Mouse (Mus musculus) hindbrain, embryonic 15.5 days (tissue): Measurements from ENCODE around the gene Ace. TPM values are rescaled to one million over a fixed set of nuclear protein-coding genes. Genes with fewer than 3 reads are reported as not detected.
A peak's percentile ranks its signal among the peaks of the same experiment; 100 is the strongest.

ENCODE experiments used
- ATAC-seq: fragments of 200-750 bp; cut with Nextera tagmentation; 2 replicates; pipeline ENCODE4 v1.8.0; 2017; ENCODE audit warnings: low read depth, moderate number of reproducible peaks, moderate TSS enrichment; ENCODE audit not compliant: low FRiP score
- H3K27ac ChIP-seq: fragments of 300-500 bp; sonication (generic); replicated peaks from 2 replicates; pipeline ENCODE4 v1.5.1; 2015; ENCODE audit warnings: mild to moderate bottlenecking, inconsistent platforms
- H3K27me3 ChIP-seq: fragments of 300-500 bp; sonication (generic); 2 replicates; pipeline ENCODE4 v1.6.1; 2015; ENCODE audit warnings: control low read depth, inconsistent platforms
- H3K36me3 ChIP-seq: fragments of 300-500 bp; sonication (generic); 2 replicates; pipeline ENCODE4 v1.6.1; 2015; ENCODE audit warnings: control low read depth, inconsistent platforms
- H3K4me1 ChIP-seq: fragments of 300-500 bp; sonication (generic); replicated peaks from 2 replicates; pipeline ENCODE4 v1.6.1; 2015; ENCODE audit warnings: control low read depth, inconsistent platforms
- H3K4me2 ChIP-seq: fragments of 300-500 bp; sonication (generic); 2 replicates; pipeline ENCODE4 v1.6.1; 2015; ENCODE audit warnings: moderate library complexity, mild to moderate bottlenecking, inconsistent platforms
- H3K4me3 ChIP-seq: fragments of 300-500 bp; sonication (generic); 2 replicates; pipeline ENCODE4 v1.5.1; 2015; ENCODE audit warnings: mild to moderate bottlenecking, inconsistent platforms
- H3K9ac ChIP-seq: fragments of 300-500 bp; sonication (generic); 2 replicates; pipeline ENCODE4 v1.6.1; 2015; ENCODE audit warnings: inconsistent platforms
- H3K9me3 ChIP-seq: fragments of 300-500 bp; sonication (generic); 2 replicates; pipeline ENCODE4 v1.6.1; 2016; ENCODE audit warnings: control low read depth, inconsistent platforms
- WGBS: fragments of 180-500 bp; shearing (Covaris S2); methylation state at CpG from one replicate; pipeline ENCODE4 v1.1.7; 2015; 5-methylcytosine and 5-hydroxymethylcytosine counted together
- polyA plus RNA-seq: library from polyadenylated mRNA; unstranded; fragments of >200 nt; fragmentation: Nextera tagmentation; extraction: Ambion mirVana; gene quantifications from 2 replicates; pipeline ENCODE4 v1.2.1, GENCODE M21; 2015

The Ace gene
- polyA plus RNA-seq, 1 experiment from 2014 or later, result 8.0 TPM

DNA sequence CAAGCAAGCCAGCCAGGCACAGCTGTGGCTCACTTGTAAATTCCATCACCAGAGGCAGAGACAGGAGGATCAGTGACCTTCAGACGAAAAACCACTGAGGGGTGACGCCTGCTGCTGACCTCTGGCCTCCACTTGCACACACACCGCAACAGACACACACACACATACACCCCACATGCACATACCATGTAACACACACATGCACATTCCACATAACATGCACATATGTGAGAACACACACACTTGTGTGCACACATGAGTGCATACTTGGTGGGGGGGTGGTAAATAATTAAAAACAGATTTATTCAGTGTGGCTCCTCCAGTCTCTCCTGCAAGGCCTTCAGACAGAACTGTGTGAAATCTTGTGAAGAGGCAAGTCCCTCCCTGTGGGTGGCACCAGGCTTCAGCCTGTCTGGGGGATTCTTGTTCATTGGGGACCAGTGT, 16.1 kb upstream of the Ace start:
- H3K9me3 ChIP-seq, result no peaks in the 10 kb centered on the region
- ATAC-seq, result no peak
- H3K4me2 ChIP-seq, result no peak overlapping the region
- no peak overlapping the region for H3K9ac ChIP-seq
- 45% methylated on average over 3 of the region's 3 CpGs for WGBS
- no peaks in the 10 kb centered on the region for H3K36me3 ChIP-seq
- H3K4me1 ChIP-seq, result no peaks in the 10 kb centered on the region
- H3K27me3 ChIP-seq, result no peaks in the 10 kb centered on the region
- H3K27ac ChIP-seq, result no peak overlapping the region
- H3K4me3 ChIP-seq, result no peak overlapping the region

DNA sequence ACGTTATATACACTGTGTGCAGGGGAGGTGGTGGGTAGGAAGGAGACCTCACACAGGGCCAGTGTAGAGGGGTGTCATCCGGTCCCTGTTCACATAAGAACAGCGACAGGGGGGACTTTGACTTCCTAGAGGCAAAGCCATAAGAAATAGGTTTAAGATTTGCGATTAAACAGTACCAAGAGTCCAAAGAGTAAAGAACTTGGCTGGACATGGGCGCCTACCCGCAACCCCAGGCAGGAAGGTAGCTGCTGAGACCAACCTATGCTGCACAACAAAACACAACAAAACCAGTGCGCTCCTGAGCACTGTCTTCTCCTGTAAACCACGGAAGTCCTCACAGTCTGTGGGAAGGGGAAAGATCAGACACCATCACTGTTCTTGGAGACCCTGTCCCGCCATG, 15.6 kb upstream of the Ace start:
- Histone ChIP-seq H3K4me1 (no peaks in the 10 kb centered on the region), H3K9ac (no peak overlapping the region), H3K36me3 (no peaks in the 10 kb centered on the region), H3K27me3 (no peaks in the 10 kb centered on the region), H3K27ac (no peak overlapping the region), H3K4me2 (no peak overlapping the region), H3K4me3 (no peak overlapping the region), H3K9me3 (no peaks in the 10 kb centered on the region)
- 86% methylated on average over 9 of the region's 9 CpGs for WGBS
- ATAC-seq, result no peak

DNA sequence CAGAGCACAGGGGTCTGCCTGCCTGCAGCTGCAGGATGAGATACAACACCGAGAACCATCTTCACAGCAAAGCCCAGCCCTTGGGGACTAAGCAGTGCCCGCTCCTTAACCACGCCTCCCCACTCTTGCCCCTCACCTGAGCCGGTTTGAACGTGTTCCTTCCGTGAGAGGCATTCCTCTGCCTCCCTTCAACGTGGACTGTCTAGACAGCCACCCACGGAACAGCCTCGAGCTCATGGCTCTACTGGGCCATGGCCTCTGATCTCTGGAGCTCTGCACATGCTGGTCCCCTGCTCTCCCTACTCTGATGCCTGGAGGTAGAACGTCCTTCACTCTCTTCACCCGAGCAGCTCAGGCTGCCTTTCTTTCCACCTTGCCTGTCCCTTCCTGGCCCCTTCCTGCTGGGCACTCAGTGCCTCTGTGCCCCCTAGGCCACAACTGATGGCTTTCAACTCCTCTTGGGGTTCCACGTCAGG, 14.8 kb upstream of the Ace start, which contains the start of gene Cyb561:
Gene Cyb561 (minus strand): TSS at position 426 of the 476 bp plus-strand sequence.
- H3K9ac ChIP-seq, result no peak within 1 kb of the TSS
- no peaks in the 10 kb centered on the region for H3K4me1 ChIP-seq
- no peaks in the 10 kb centered on the region for H3K27me3 ChIP-seq
- no peak for ATAC-seq
- 83% methylated on average over 12 of the region's 12 CpGs for WGBS
- no peak within 1 kb of the TSS for H3K4me2 ChIP-seq
- H3K27ac ChIP-seq, result no peak within 1 kb of the TSS
- no peaks in the 10 kb centered on the region for H3K36me3 ChIP-seq
- no peak within 1 kb of the TSS for H3K4me3 ChIP-seq
- no peaks in the 10 kb centered on the region for H3K9me3 ChIP-seq

DNA sequence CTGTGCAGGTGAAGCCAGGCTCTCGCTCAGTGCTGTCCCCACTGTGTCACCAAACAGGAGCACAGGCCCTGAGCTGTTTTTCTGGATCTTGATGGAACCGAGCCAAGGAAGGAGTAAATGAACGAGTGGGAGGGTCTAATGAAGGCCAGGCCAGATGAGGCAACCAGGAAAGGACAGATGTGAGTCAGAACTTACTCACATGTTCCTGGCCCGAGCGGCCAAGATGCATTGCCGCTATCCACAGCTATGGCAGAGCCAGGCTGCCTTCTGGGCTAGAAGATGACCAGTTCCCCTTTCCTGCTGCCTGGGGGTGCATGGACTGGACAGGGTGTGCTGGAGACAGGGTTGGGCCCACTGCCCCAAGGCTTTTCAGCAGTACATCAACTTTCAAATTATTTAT, 14.3 kb upstream of the Ace start:
- no peaks in the 10 kb centered on the region for H3K27me3 ChIP-seq
- no peak overlapping the region for H3K4me2 ChIP-seq
- no peaks in the 10 kb centered on the region for H3K9me3 ChIP-seq
- no peak overlapping the region for H3K4me3 ChIP-seq
- no peak for ATAC-seq
- 77% methylated on average over 6 of the region's 6 CpGs for WGBS
- H3K9ac ChIP-seq, result no peak overlapping the region
- H3K36me3 ChIP-seq, result no peaks in the 10 kb centered on the region
- no peak overlapping the region for H3K27ac ChIP-seq
- no peaks in the 10 kb centered on the region for H3K4me1 ChIP-seq

GRCm38 (mm10) chr11:105955815-105956430, 11.8 kb upstream of the Ace start:
- no peak overlapping the region for H3K9ac ChIP-seq

GRCm38 (mm10) chr11:105957501-105957900, 10.2 kb upstream of the Ace start:
- Histone ChIP-seq H3K4me2 (no peak overlapping the region), H3K4me1 (no peaks in the 10 kb centered on the region; the same call in 1 of the 2 replicates), H3K9me3 (no peaks in the 10 kb centered on the region), H3K27me3 (no peaks in the 10 kb centered on the region), H3K27ac (no peak overlapping the region), H3K9ac (no peak overlapping the region), H3K4me3 (no peak overlapping the region), H3K36me3 (no peaks in the 10 kb centered on the region)
- no peak for ATAC-seq
- WGBS, result 45% methylated on average over 6 of the region's 6 CpGs

More at GRCm38 (mm10) chr11:105955815-105956430, 11.8 kb upstream of the Ace start:
- no peak for ATAC-seq
- Histone ChIP-seq H3K4me1 (no peaks in the 10 kb centered on the region; the same call in 1 of the 2 replicates), H3K36me3 (no peaks in the 10 kb centered on the region), H3K4me3 (no peak overlapping the region), H3K9me3 (no peaks in the 10 kb centered on the region), H3K27ac (no peak overlapping the region), H3K27me3 (no peaks in the 10 kb centered on the region), H3K4me2 (no peak overlapping the region)
- WGBS, result 86% methylated on average over 28 of the region's 28 CpGs

GRCm38 (mm10) chr11:105958566-105958965, 9.2 kb upstream of the Ace start:
- Histone ChIP-seq H3K36me3 (no peaks in the 10 kb centered on the region), H3K4me3 (no peak overlapping the region), H3K9ac (no peak overlapping the region), H3K27me3 (no peaks in the 10 kb centered on the region), H3K27ac (no peak overlapping the region; the same call in 1 of the 2 replicates), H3K4me1 (no peaks in the 10 kb centered on the region; the same call in 1 of the 2 replicates), H3K9me3 (no peaks in the 10 kb centered on the region), H3K4me2 (no peak overlapping the region)
- 73% methylated on average over 1 of the region's 1 CpGs for WGBS
- no peak for ATAC-seq

GRCm38 (mm10) chr11:105959355-105959754, 8.4 kb upstream of the Ace start:
- WGBS, result 45% methylated on average over 17 of the region's 17 CpGs
- no peak overlapping the region; the same call in 1 of the 2 replicates for H3K27ac ChIP-seq
- no peak overlapping the region for H3K4me2 ChIP-seq
- no peaks in the 10 kb centered on the region for H3K9me3 ChIP-seq
- H3K36me3 ChIP-seq, result no peaks in the 10 kb centered on the region
- H3K4me1 ChIP-seq, result no peaks in the 10 kb centered on the region; the same call in 1 of the 2 replicates
- no peaks in the 10 kb centered on the region for H3K27me3 ChIP-seq
- ATAC-seq, result peak; percentile 54
- no peak overlapping the region for H3K9ac ChIP-seq
- no peak overlapping the region for H3K4me3 ChIP-seq

- WGBS, result 65% methylated on average over 5 of the region's 5 CpGs
- no peak for ATAC-seq
- H3K36me3 ChIP-seq, result no peaks in the 10 kb centered on the region
- H3K27ac ChIP-seq, result no peak overlapping the region
- H3K4me2 ChIP-seq, result no peak overlapping the region
- peaks cover 22% of the 10 kb centered on the region for H3K4me1 ChIP-seq
- H3K9me3 ChIP-seq, result no peaks in the 10 kb centered on the region
- H3K27me3 ChIP-seq, result peaks cover 14% of the 10 kb centered on the region; the same call in 1 of the 2 replicates
- no peak overlapping the region for H3K4me3 ChIP-seq
- H3K9ac ChIP-seq, result no peak overlapping the region
Observed at GRCm38 (mm10) chr11:105964691-105965090, 3.1 kb upstream of the Ace start.

DNA sequence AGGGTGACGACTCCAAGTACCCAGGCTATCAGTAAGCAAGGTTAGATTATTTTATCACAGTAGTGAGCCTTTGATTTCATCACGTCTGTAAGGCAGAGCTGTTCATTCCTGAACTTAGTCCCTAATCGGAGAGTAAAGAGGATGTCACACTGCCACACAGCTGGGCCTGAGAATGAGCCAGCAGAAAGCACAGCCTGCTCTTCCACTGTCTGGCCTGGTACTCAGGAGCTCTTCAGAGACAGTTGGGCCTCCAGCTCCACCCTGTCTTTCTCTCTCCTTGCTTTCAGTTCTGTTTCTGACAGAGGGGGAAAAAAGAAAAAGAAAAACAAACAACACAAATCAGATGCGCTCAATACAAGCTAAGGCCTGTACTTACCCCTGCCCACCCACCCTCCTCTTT, 1.5 kb upstream of the Ace start:
- H3K9ac ChIP-seq, result no peak overlapping the region
- no peak overlapping the region for H3K4me2 ChIP-seq
- ATAC-seq, result no peak
- no peak overlapping the region for H3K27ac ChIP-seq
- H3K36me3 ChIP-seq, result no peaks in the 10 kb centered on the region
- H3K4me1 ChIP-seq, result peaks cover 22% of the 10 kb centered on the region
- no peaks in the 10 kb centered on the region for H3K9me3 ChIP-seq
- peaks cover 20% of the 10 kb centered on the region for H3K27me3 ChIP-seq
- WGBS, result 76% methylated on average over 4 of the region's 4 CpGs
- no peak overlapping the region for H3K4me3 ChIP-seq

DNA sequence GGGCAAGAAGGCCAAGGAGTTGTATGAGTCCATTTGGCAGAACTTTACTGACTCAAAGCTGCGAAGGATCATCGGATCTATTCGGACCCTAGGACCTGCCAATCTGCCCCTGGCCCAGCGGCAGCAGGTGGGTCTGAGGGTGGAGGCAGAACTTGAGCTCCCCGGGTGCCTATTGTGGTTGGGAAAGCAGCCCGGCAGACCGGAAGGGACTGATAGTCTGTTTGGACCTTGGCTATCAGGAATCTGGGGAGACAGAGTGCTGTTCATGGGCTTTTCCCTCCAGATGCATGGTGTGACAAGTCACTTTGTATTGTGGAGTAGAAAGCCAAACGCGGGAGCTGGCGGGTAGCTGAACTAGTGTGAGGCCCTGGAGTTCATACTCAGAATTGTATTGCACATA, 1.2 kb downstream of the Ace start:
- no peak overlapping the region for H3K27ac ChIP-seq
- peak overlapping the region; percentile 99 for H3K4me2 ChIP-seq
- no peaks in the 10 kb centered on the region for H3K9me3 ChIP-seq
- no peaks in the 10 kb centered on the region for H3K36me3 ChIP-seq
- peaks cover 22% of the 10 kb centered on the region for H3K4me1 ChIP-seq
- peak overlapping the region; percentile 78 for H3K4me3 ChIP-seq
- 48% methylated on average over 10 of the region's 10 CpGs for WGBS
- no peak for ATAC-seq
- no peak overlapping the region for H3K9ac ChIP-seq
- H3K27me3 ChIP-seq, result peaks cover 20% of the 10 kb centered on the region

DNA sequence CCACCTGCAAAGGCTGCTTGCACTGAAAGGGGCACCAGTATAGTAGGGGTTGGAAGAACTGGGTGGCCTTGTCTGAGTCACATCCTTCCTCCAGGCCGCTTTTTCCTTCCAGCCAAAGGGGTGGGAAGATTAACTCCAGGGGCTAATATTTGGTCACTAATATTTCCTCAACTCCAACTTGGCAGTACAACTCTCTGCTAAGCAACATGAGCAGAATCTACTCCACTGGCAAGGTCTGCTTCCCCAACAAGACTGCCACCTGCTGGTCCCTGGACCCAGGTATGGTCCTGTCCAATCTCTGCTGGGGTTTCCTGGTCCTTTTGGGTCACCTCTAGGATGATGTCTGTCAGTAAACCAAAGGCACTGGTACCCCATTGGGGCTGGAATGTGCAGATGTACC, 1.8 kb downstream of the Ace start:
- no peak for ATAC-seq
- no peak overlapping the region for H3K4me3 ChIP-seq
- H3K36me3 ChIP-seq, result no peaks in the 10 kb centered on the region
- no peak overlapping the region for H3K27ac ChIP-seq
- H3K9me3 ChIP-seq, result no peaks in the 10 kb centered on the region
- H3K27me3 ChIP-seq, result peaks cover 20% of the 10 kb centered on the region
- WGBS, result 60% methylated on average over 1 of the region's 1 CpGs
- 0 out of 2 replicates have a peak overlapping the region, but pooled peaks have one; percentile 99 for H3K4me2 ChIP-seq
- peaks cover 22% of the 10 kb centered on the region for H3K4me1 ChIP-seq
- H3K9ac ChIP-seq, result no peak overlapping the region
